Mouse (Mus musculus) lung, postnatal 0 days (tissue): Measurements from ENCODE around the gene Selenon.

Experiments used
- CTCF ChIP-seq: IDR thresholded peaks from 2 replicates; pipeline ENCODE4 v1.5.1; 2016; ENCODE audit warnings: antibody characterized with exemption, mild to moderate bottlenecking
- EP300 ChIP-seq: IDR thresholded peaks from 2 replicates; pipeline ENCODE4 v1.6.1; 2016; ENCODE audit warnings: antibody characterized with exemption, mild to moderate bottlenecking, control low read depth

- TF ChIP-seq EP300 (peak; percentile 52), CTCF (no peak)
Measured at GRCm38 (mm10) chr4:134546814-134547705, 4.9 kb downstream of the Selenon start.
